Mouse (Mus musculus) left cerebral cortex, adult 18-20 months (tissue): ENCODE results near the gene Ints1. TPM values are rescaled to one million over a fixed set of nuclear protein-coding genes. Genes with fewer than 3 reads are reported as not detected.
"Not testable (repeated sequence)": the region's sequence is repeated elsewhere in the genome, so short reads cannot be mapped to it uniquely, and the experiment has no call there.

Experiments used
- DNase-seq, 2 experiments: peaks; one replicate each; pipeline ENCODE4 v3.0.0; 2021 to 2022; ENCODE audit warnings: low spot score in 2 of 2, mixed read lengths in 1 of 2
- total RNA-seq, 2 experiments: library from RNA; stranded (reverse); gene quantifications; 2 replicates each; pipeline ENCODE4 v1.2.3; 2021

The Ints1 gene
- total RNA-seq, 2 experiments from 2014 or later: 96.3 to 103 TPM

- DNase-seq: peak; percentile 61 to 82
Measured at GRCm38 (mm10) chr5:139758096-139758495, 17.4 kb downstream of the Ints1 start.

- DNase-seq: no peak
Measured at GRCm38 (mm10) chr5:139756586-139756985, 18.9 kb downstream of the Ints1 start.

- no peak for DNase-seq
Measured at GRCm38 (mm10) chr5:139756135-139756534, 19.3 kb downstream of the Ints1 start.

- DNase-seq: peak; percentile 67 to 69
Measured at GRCm38 (mm10) chr5:139754753-139755152, 20.7 kb downstream of the Ints1 start.

GRCm38 (mm10) chr5:139750535-139750934 is 24.9 kb downstream of the Ints1 start:
- DNase-seq: peak; percentile 62 to 64

- DNase-seq: no peak
Measured at GRCm38 (mm10) chr5:139749413-139750125, 25.9 kb downstream of the Ints1 start.

GRCm38 (mm10) chr5:139745771-139746170 is 29.7 kb downstream of the Ints1 start:
- peak in 1 of 2 experiments; percentile 47 for DNase-seq

GRCm38 (mm10) chr5:139742640-139743039 is 32.8 kb downstream of the Ints1 start:
- not testable (repeated sequence) for DNase-seq

GRCm38 (mm10) chr5:139738592-139739315 is 36.7 kb downstream of the Ints1 start:
- no peak for DNase-seq

GRCm38 (mm10) chr5:139737841-139738591 is 37.5 kb downstream of the Ints1 start:
- DNase-seq: no peak

GRCm38 (mm10) chr5:139736504-139736940 is 39.0 kb downstream of the Ints1 start:
- DNase-seq: no peak

- DNase-seq: peak; percentile 64 to 72
Measured at GRCm38 (mm10) chr5:139735677-139736503, 39.6 kb downstream of the Ints1 start, which contains the start of gene Micall2. Gene Micall2 (minus strand): TSS chr5:139736336.

GRCm38 (mm10) chr5:139734746-139735145 is 40.7 kb downstream of the Ints1 start:
- DNase-seq: no peak

- DNase-seq: no peak
Measured at GRCm38 (mm10) chr5:139734016-139734415, 41.5 kb downstream of the Ints1 start.

GRCm38 (mm10) chr5:139732634-139733107 is 42.8 kb downstream of the Ints1 start:
- no peak for DNase-seq

GRCm38 (mm10) chr5:139730712-139731486 is 44.6 kb downstream of the Ints1 start:
- DNase-seq: no peak

GRCm38 (mm10) chr5:139727261-139727660 is 48.2 kb downstream of the Ints1 start:
- DNase-seq: no peak

GRCm38 (mm10) chr5:139726186-139726585 is 49.3 kb downstream of the Ints1 start:
- no peak for DNase-seq

GRCm38 (mm10) chr5:139724336-139725116 is 50.9 kb downstream of the Ints1 start:
- no peak for DNase-seq
